Mouse (Mus musculus): Measurements from ENCODE around the gene Plcb1. TPM values are rescaled to one million over a fixed set of nuclear protein-coding genes. Genes with fewer than 3 reads are reported as not detected.

Plcb1 gene
- polyA plus RNA-seq, 1 experiment from 2014 or later, result 48.3 TPM

DNA sequence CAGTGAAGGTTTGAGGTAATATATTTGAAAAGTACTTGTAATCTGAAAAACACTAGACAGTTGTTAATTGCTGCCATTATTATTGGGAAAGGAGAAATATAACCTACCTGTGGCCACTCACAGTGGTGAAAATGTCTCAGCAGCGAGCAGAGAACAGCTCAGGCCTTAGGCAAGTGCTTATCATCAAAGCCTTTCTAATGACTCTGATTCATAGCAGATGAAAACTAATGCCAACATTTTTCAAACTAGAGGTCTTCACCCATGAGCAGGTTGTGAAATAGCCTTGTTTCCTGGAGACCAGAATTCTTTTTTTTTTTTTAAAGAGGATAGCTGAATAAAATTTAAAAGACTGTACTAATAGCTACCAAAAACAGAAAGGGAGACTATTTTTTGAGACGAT lies 105.3 kb downstream of the Plcb1 start:
- Histone ChIP-seq H3K4me3 (no peak overlapping the region), H3K36me3 (no peaks in the 10 kb centered on the region), H3K9ac (no peak overlapping the region), H3K9me3 (no peaks in the 10 kb centered on the region), H3K27me3 (no peaks in the 10 kb centered on the region), H3K4me1 (replicated peaks) (no peaks in the 10 kb centered on the region), H3K4me2 (no peak overlapping the region), H3K27ac (no peak overlapping the region)
- no peak for ATAC-seq (ENCODE audit: low FRiP score)
- WGBS, result 79% methylated on average over 2 of the region's 2 CpGs

DNA sequence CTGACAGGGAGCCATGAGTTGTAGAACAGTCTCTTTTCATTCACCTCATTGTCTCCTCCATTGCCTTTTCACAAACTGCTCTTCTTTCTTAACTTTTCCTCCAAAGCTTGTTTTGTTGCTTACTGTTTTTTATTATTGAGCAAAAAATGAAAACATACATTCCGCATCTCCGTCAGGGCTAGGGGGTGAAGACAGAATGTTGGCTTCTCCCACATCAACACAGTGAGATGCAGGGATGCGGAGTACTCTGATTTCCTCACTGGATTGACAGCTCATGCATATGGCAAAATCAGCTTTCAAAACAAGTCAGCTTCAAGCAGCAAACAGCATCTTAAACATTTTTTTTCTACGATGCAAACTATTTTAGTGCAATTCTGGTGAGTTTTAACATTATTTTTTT lies 108.9 kb downstream of the Plcb1 start:
- H3K27me3 ChIP-seq, result no peaks in the 10 kb centered on the region
- H3K36me3 ChIP-seq, result no peaks in the 10 kb centered on the region
- 91% methylated on average over 4 of the region's 4 CpGs for WGBS
- H3K4me2 ChIP-seq, result no peak overlapping the region
- no peak overlapping the region for H3K9ac ChIP-seq
- no peak overlapping the region for H3K4me3 ChIP-seq
- H3K4me1 ChIP-seq (replicated peaks), result no peaks in the 10 kb centered on the region
- no peak overlapping the region for H3K27ac ChIP-seq
- no peaks in the 10 kb centered on the region for H3K9me3 ChIP-seq
- no peak for ATAC-seq (ENCODE audit: low FRiP score)

DNA sequence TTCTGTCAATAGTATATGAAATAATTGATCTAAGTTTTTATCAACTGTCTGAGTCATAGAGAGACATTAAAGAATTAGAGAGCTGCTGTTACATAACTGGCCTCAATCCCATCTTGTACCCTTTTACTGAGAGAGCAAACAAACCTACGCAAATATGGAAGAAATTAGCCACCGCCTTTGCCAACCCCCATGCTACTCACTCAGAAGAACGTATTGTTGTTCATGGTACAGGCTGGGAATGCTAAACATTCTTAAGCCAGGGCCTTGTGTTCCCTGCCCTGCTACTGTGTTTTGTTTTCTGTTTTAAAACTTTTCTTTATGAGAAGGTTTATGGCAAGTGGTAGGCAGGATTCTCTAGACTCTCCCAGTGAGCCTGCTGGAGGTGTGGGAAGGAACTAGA lies 110.3 kb downstream of the Plcb1 start:
- 82% methylated on average over 3 of the region's 3 CpGs for WGBS
- no peak overlapping the region for H3K9ac ChIP-seq
- no peak overlapping the region for H3K4me3 ChIP-seq
- H3K9me3 ChIP-seq, result no peaks in the 10 kb centered on the region
- no peaks in the 10 kb centered on the region for H3K4me1 ChIP-seq (replicated peaks)
- ATAC-seq (ENCODE audit: low FRiP score), result no peak
- no peaks in the 10 kb centered on the region for H3K27me3 ChIP-seq
- H3K36me3 ChIP-seq, result no peaks in the 10 kb centered on the region
- no peak overlapping the region for H3K27ac ChIP-seq
- H3K4me2 ChIP-seq, result no peak overlapping the region

DNA sequence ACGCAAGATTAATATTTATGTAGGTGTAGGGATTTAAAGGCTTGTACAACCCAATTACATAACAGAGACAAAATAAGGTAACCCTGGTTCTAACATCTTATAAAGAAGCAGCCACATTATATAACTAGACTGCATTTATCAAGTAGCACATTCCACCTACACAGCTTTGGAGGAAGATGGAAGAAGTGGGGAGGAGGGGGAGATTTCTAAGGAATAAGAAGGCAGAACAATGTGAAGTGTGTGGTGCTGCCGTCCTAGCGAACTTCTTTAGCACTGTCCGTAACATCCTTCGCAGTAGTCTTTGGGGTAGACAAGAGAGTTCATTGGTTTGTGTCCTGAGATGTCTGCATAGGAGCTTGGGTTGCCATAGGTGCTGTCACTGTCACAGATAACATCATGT lies 111.2 kb downstream of the Plcb1 start:
- H3K4me1 ChIP-seq (replicated peaks), result no peaks in the 10 kb centered on the region
- ATAC-seq (ENCODE audit: low FRiP score), result no peak
- no peaks in the 10 kb centered on the region for H3K36me3 ChIP-seq
- no peaks in the 10 kb centered on the region for H3K9me3 ChIP-seq
- H3K27ac ChIP-seq, result no peak overlapping the region
- H3K9ac ChIP-seq, result no peak overlapping the region
- H3K4me3 ChIP-seq, result no peak overlapping the region
- WGBS, result 89% methylated on average over 5 of the region's 5 CpGs
- H3K4me2 ChIP-seq, result no peak overlapping the region
- H3K27me3 ChIP-seq, result no peaks in the 10 kb centered on the region

DNA sequence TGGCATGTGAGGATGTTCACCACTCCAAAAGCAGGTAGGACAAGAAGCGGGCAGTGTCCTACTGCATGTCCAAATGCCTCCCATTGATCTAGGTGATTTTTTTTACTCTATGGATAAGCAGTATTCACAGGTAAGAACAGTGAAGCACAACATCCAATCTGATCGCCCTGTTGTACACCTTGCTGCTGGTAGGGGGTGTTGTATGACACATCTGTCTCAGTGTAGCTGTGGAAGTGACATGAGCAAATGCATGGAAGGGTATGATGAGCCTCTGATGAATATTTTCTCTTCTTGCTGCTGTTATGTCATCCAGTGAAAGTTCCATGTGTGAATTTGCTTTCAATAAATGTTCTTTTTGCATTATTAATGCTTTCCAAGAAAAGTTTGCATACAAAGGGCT lies 115.7 kb downstream of the Plcb1 start:
- Histone ChIP-seq H3K9ac (no peak overlapping the region), H3K4me3 (no peak overlapping the region), H3K4me2 (no peak overlapping the region), H3K36me3 (no peaks in the 10 kb centered on the region), H3K4me1 (replicated peaks) (no peaks in the 10 kb centered on the region), H3K9me3 (no peaks in the 10 kb centered on the region), H3K27me3 (no peaks in the 10 kb centered on the region), H3K27ac (no peak overlapping the region)
- 89% methylated on average over 2 of the region's 2 CpGs for WGBS
- ATAC-seq (ENCODE audit: low FRiP score), result no peak

DNA sequence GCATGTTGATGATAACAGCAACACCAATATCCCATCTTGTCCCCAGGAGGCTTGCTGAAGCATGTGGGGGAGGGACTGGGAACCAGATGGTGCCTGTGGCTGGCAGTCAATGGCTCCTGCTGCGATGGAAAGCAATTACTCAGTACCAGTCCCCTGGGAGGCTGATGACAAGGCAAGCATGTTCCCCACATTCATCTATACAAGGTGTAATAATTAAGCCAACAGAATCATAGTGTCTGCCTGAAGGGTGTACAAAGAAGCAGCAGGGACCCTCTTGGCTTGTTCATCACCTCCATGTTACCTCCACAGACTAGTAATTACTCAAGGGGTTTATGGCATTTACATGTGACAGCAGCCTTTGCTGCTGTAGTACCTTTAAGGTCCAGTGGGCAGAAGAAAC lies 125.0 kb downstream of the Plcb1 start:
- H3K9me3 ChIP-seq, result no peaks in the 10 kb centered on the region
- peak overlapping the region; percentile 52 for H3K27ac ChIP-seq

DNA sequence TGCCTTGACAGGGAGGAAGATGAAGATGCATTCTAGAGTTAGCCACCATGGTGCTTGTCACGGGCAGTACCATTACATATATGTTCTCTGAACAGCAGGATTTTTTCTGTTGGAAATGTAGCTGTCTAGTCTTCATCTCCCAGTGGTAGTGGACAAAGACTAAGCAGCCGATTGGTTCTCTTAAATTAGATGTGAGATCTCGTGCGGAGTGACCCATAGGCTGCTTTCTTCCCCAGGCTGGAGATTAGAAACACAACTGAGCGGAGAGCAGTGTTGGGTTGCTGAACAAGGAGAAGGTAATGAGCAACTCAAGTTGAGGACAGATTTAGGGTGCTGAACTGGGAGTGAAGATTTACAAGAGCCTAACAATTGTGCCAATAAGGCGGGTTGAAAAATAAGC lies 125.5 kb downstream of the Plcb1 start:
- Histone ChIP-seq H3K27ac (peak overlapping the region; percentile 52), H3K27me3 (no peaks in the 10 kb centered on the region), H3K9ac (no peak overlapping the region), H3K36me3 (no peaks in the 10 kb centered on the region), H3K4me3 (no peak overlapping the region), H3K9me3 (no peaks in the 10 kb centered on the region), H3K4me2 (no peak overlapping the region), H3K4me1 (replicated peaks) (peaks cover 28% of the 10 kb centered on the region)
- 56% methylated on average over 6 of the region's 6 CpGs for WGBS
- ATAC-seq (ENCODE audit: low FRiP score), result peak; percentile 52

More for the DNA sequence above, 125.0 kb downstream of the Plcb1 start:
- Histone ChIP-seq H3K36me3 (no peaks in the 10 kb centered on the region), H3K9ac (no peak overlapping the region), H3K4me2 (no peak overlapping the region), H3K4me3 (no peak overlapping the region), H3K4me1 (replicated peaks) (peaks cover 28% of the 10 kb centered on the region), H3K27me3 (no peaks in the 10 kb centered on the region)
- ATAC-seq (ENCODE audit: low FRiP score), result peak; percentile 95
- WGBS, result 4% methylated on average over 1 of the region's 1 CpGs

DNA sequence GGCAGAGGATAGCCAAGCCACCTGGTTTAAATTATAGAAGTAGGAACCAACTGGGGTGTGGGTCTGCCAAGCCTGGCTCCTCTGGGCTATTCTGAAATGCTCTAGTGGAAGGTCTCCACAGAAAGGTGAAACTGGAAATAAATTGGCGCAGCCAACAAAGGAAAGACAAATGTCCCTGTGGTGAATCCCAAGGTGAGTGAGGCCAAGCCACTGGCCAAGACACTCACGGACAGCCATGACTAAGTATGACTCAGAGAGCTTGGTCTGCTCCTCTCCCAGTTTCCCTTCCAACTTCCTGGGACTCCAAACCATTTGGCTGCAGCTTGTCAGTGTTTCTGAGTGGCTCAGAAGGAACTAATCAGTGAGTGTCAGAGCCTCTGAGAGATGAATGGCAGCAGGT lies 126.7 kb downstream of the Plcb1 start:
- no peaks in the 10 kb centered on the region for H3K36me3 ChIP-seq
- H3K4me3 ChIP-seq, result no peak overlapping the region
- peaks cover 28% of the 10 kb centered on the region for H3K4me1 ChIP-seq (replicated peaks)
- ATAC-seq (ENCODE audit: low FRiP score), result no peak
- no peak overlapping the region for H3K9ac ChIP-seq
- no peak overlapping the region for H3K4me2 ChIP-seq
- H3K9me3 ChIP-seq, result no peaks in the 10 kb centered on the region
- H3K27me3 ChIP-seq, result no peaks in the 10 kb centered on the region
- 0 out of 2 replicates have a peak overlapping the region, but pooled peaks have one; percentile 4 for H3K27ac ChIP-seq
- 75% methylated on average over 2 of the region's 2 CpGs for WGBS

DNA sequence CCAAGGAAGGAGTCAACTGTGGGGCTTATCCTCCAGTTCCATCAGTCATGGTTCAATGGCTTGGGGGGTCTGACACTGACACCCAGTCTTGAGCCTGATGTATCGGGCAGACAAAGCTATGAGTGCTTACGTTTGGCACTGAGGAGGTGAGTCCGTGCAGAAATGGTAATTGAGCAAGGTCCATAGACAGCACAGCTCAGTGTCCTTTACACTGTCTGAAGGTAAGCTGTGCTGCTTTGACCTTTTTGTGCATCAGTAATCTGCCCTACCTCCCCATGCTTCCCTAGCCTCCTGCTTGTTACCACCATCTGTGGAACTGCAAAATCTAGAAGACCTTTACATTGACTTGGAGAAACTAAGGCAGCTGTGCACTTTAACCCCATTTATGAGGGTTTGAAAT lies 127.7 kb downstream of the Plcb1 start:
- Histone ChIP-seq H3K36me3 (no peaks in the 10 kb centered on the region), H3K27me3 (no peaks in the 10 kb centered on the region), H3K4me1 (replicated peaks) (peaks cover 28% of the 10 kb centered on the region), H3K27ac (no peak overlapping the region), H3K4me2 (no peak overlapping the region), H3K4me3 (no peak overlapping the region), H3K9me3 (no peaks in the 10 kb centered on the region), H3K9ac (no peak overlapping the region)
- no peak for ATAC-seq (ENCODE audit: low FRiP score)
- 87% methylated on average over 3 of the region's 3 CpGs for WGBS

DNA sequence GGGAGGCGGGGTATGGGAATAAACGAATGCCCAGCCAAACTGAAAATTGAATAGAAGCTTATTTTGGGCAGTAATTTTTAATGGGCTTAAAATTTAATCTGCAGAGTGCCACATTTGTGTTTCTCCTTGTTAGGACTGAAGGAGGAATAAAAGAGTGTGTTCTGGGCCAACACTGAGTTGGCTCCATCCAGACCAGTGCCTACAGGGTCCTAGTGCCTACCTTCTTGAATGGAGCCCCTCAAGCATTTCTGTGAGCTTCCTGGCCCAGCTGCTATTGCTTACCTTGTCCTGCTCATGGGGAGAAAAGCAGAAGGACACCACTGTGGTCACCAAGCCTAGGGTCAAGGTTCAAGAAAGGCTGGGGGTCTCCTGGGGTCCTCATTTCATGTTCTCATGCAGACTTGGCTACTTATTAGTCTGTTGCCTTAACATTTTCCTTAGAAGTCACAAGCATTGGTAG lies 128.3 kb downstream of the Plcb1 start:
- WGBS, result 90% methylated on average over 2 of the region's 2 CpGs
- no peak overlapping the region for H3K9ac ChIP-seq
- no peak overlapping the region for H3K4me3 ChIP-seq
- ATAC-seq (ENCODE audit: low FRiP score), result no peak
- no peak overlapping the region for H3K4me2 ChIP-seq
- H3K27me3 ChIP-seq, result no peaks in the 10 kb centered on the region
- no peaks in the 10 kb centered on the region for H3K9me3 ChIP-seq
- no peak overlapping the region for H3K27ac ChIP-seq
- H3K4me1 ChIP-seq (replicated peaks), result peaks cover 28% of the 10 kb centered on the region
- no peaks in the 10 kb centered on the region for H3K36me3 ChIP-seq

DNA sequence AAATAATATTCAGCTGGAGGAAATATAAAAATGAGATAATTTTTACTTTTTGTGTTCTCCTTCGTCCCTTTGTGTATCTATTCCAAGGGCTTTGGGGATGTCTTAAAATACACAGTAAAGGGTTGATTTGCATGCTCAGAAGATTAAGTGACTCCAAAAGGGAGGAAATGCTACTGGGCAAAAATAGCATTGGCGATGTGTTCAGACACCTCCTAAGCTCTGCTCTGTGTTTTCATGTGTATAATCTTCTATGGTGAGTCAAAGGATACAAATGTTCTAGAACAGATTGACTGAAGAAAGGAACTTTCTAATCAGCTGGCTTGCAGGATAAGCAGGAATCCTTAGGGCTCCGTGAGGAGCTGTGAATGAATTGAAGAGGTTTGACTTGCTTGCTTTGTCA lies 129.2 kb downstream of the Plcb1 start:
- Histone ChIP-seq H3K27me3 (no peaks in the 10 kb centered on the region), H3K36me3 (no peaks in the 10 kb centered on the region), H3K4me1 (replicated peaks) (peaks cover 28% of the 10 kb centered on the region), H3K9ac (no peak overlapping the region), H3K27ac (no peak overlapping the region), H3K4me2 (no peak overlapping the region), H3K4me3 (no peak overlapping the region), H3K9me3 (no peaks in the 10 kb centered on the region)
- ATAC-seq (ENCODE audit: low FRiP score), result no peak
- WGBS, result 86% methylated on average over 3 of the region's 3 CpGs

DNA sequence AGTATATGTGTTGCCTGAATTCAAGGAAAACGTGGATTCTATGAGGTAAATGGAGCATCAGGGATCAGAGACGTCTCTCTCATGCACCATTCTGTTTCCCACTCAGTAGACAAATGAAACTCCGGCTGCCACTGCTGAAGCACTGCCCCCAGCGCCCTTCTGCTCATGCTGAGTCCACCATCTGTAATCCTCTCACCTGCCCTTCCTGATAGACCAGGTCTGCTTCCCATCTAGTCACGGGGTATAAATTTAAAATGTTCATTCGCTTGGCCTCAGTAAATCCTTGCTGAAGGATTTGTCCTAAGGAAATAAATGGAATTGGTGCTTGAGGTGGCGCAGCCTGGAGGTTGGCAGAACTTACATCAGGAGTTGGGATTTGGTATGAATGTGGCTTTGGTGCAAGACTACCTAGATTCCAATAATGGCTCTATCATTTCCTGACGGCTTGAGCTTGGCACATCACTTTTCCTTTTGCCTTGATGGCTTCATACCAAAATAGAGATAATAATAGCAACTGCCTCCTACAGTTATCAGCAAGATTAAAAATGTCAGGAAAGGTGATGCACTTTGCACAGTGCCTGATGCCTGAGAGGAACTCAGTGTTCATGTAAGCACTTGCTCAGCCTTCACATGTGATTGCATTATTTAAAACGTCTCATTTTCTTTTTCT lies 134.9 kb downstream of the Plcb1 start:
- H3K4me2 ChIP-seq, result no peak overlapping the region
- no peaks in the 10 kb centered on the region for H3K9me3 ChIP-seq
- 86% methylated on average over 9 of the region's 9 CpGs for WGBS
- no peak overlapping the region for H3K4me3 ChIP-seq
- no peaks in the 10 kb centered on the region for H3K27me3 ChIP-seq
- H3K4me1 ChIP-seq (replicated peaks), result no peaks in the 10 kb centered on the region; the same call in 1 of the 2 replicates
- no peak overlapping the region for H3K27ac ChIP-seq
- H3K36me3 ChIP-seq, result no peaks in the 10 kb centered on the region
- H3K9ac ChIP-seq, result no peak overlapping the region
- ATAC-seq (ENCODE audit: low FRiP score), result no peak

DNA sequence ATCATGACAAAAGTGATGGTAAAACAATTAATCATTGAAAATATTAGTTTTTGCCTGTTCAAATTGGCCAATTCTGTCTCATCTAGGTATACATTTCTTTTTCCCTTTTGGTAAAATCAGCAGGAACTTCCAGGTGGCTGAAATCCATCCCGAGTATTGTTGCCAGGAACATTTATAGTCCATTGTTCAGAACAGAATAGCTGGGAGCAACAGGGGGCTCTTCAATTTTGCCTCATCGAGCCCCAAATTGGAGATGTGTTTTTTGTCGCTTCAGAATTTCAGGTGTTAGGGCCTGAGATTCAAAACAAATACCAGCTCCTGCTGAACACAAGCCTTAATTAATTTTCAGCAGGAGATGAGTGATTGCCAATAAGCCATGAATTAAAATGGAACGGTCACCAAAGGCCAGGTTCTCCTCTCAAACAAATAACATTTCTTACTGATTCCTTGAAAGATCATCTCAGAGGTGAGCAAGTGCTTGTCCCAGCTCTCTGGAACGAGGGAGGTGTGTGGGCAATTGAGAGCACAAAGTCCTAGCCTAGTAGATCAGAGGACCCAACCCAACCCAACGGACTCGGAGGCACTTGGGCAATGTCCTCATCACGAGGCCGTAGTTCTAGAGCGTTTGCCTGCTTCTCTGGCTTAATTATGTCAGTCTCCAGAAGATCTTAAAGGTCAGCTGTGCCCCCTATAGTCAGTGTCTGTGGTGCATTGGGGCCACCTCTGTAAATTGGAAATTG lies 136.9 kb downstream of the Plcb1 start:
- H3K9ac ChIP-seq, result no peak overlapping the region
- no peak overlapping the region for H3K4me3 ChIP-seq
- no peaks in the 10 kb centered on the region for H3K27me3 ChIP-seq
- H3K36me3 ChIP-seq, result no peaks in the 10 kb centered on the region
- no peaks in the 10 kb centered on the region for H3K9me3 ChIP-seq
- no peaks in the 10 kb centered on the region; the same call in 1 of the 2 replicates for H3K4me1 ChIP-seq (replicated peaks)
- ATAC-seq (ENCODE audit: low FRiP score), result no peak
- H3K27ac ChIP-seq, result no peak overlapping the region
- H3K4me2 ChIP-seq, result no peak overlapping the region
- WGBS, result 78% methylated on average over 10 of the region's 10 CpGs

Data from hindbrain, embryonic 13.5 days (tissue).